In genomic region chr19:16386514-16386913, GRCm38 (mm10) we compare ENCODE assay signal across 14 mouse cellular contexts. TPM values are rescaled to one million over a fixed set of nuclear protein-coding genes. Genes with fewer than 3 reads are reported as not detected.
DNase-seq lines count a peak whose midpoint lies in the region; ATAC-seq and TF ChIP-seq lines count a peak whose summit lies in the region.
"Had no signal": no experiment of that assay in that cellular context is flagged by ENCODE, and none has a peak within 500 bp of the region (broad histone marks: within the 10 kb centered on the region; RNA-seq: fewer than 3 reads in every experiment).

No protein-coding gene starts in this region.

- no peaks in the 10 kb centered on the region for H3K27me3 ChIP-seq in lung, postnatal 0 days (replicated peaks; ENCODE audit: insufficient read depth, low read length)
- no peaks in the 10 kb centered on the region for H3K27me3 ChIP-seq in Patski
- H3K27me3 ChIP-seq: embryonic facial prominence, embryonic 13.5 days; hindbrain, embryonic 15.5 days; limb, embryonic 13.5 days had no signal

- no peaks in the 10 kb centered on the region for H3K36me3 ChIP-seq in lung, postnatal 0 days (ENCODE audit: insufficient read depth, low read length)
- H3K36me3 ChIP-seq in macrophage (ENCODE audit: inconsistent target): peaks cover 25% of the 10 kb centered on the region; the same call in 1 of the 2 replicates

- H3K9me3 ChIP-seq in lung, postnatal 0 days (ENCODE audit: low read length): no peaks in the 10 kb centered on the region
- H3K9me3 ChIP-seq: embryonic facial prominence, embryonic 13.5 days; hindbrain, embryonic 15.5 days; limb, embryonic 13.5 days had no signal

- ATAC-seq in lung, postnatal 0 days: peak; percentile 63
- ATAC-seq in Patski: peak; percentile 98
- ATAC-seq: activated CD4-positive, CD25-positive, alpha-beta regulatory T cell, adult 4 months had no signal

- in situ Hi-C loops in Patski (cut with MboI; ENCODE audit: low pct_unique_long_range_greater_than_20kb): no loop called here

- 0 out of 2 replicates have a peak, but pooled peaks have one; percentile 17 for TF ChIP-seq EP300 in lung, postnatal 0 days (IDR thresholded peaks at IDR 0.05)

- TF ChIP-seq POLR2A in lung, adult 2 months (IDR thresholded peaks at IDR 0.05; ENCODE audit: borderline replicate concordance, extremely low read depth, low read depth, low read length): no peak

- no peak for TF ChIP-seq CTCF in lung, postnatal 0 days (IDR thresholded peaks at IDR 0.05)
- TF ChIP-seq CTCF in lung, adult 2 months (IDR thresholded peaks at IDR 0.05; ENCODE audit: insufficient read depth, low read length): no peak
- no peak for TF ChIP-seq CTCF in Patski (IDR thresholded peaks at IDR 0.05)

- H3K4me1 ChIP-seq in lung, postnatal 0 days (ENCODE audit: insufficient read depth, low read depth, low read length): no peaks in the 10 kb centered on the region
- peaks cover 13% of the 10 kb centered on the region for H3K4me1 ChIP-seq in lung, adult 2 months (ENCODE audit: control insufficient read depth, insufficient read depth, low read length)
- H3K4me1 ChIP-seq: limb, embryonic 13.5 days had no signal

- H3K27ac ChIP-seq in lung, postnatal 0 days (ENCODE audit: low read length): no peak overlapping the region
- H3K27ac ChIP-seq in macrophage: peak overlapping the region; percentile 33
- H3K27ac ChIP-seq: embryonic facial prominence, embryonic 13.5 days; hindbrain, embryonic 15.5 days; kidney, postnatal 0 days; limb, embryonic 13.5 days had no signal

- peaks cover under 1% of the 10 kb centered on the region; the same call in 1 of the 2 replicates for H3K79me2 ChIP-seq in macrophage (ENCODE audit: inconsistent target)

- WGBS in lung, postnatal 0 days: 64% methylated on average over 6 of the region's 6 CpGs
- WGBS in lung, adult 2 months: 39% methylated on average over 6 of the region's 6 CpGs
- WGBS in macrophage (ENCODE audit: missing documents): 74% methylated on average over 6 of the region's 6 CpGs

- no peak overlapping the region for H3K4me3 ChIP-seq in lung, postnatal 0 days (ENCODE audit: low read depth, low read length)
- H3K4me3 ChIP-seq in lung, adult 2 months (replicated peaks; ENCODE audit: extremely low read depth, low read depth, low read length): no peak overlapping the region
- no peak overlapping the region for H3K4me3 ChIP-seq in macrophage (ENCODE audit: inconsistent target)
- H3K4me3 ChIP-seq: embryonic facial prominence, embryonic 13.5 days; hindbrain, embryonic 15.5 days; limb, embryonic 13.5 days had no signal

- CTCF ChIA-PET in Patski (lab: Charles Lee): interaction anchor here (0.9 to 2.0 kb wide), 4 partner anchors 13 to 213 kb away, joined by 3 to 9 read pairs (median 4); no protein-coding TSS in a partner anchor

- POLR2A ChIA-PET in Patski (lab: Charles Lee): no interaction called here

- H3K4me2 ChIP-seq in lung, postnatal 0 days (replicated peaks; ENCODE audit: low read depth, low read length): no peak overlapping the region
- H3K4me2 ChIP-seq: embryonic facial prominence, embryonic 13.5 days; hindbrain, embryonic 15.5 days; limb, embryonic 13.5 days had no signal

- H3K9ac ChIP-seq in lung, postnatal 0 days (replicated peaks; ENCODE audit: low read depth): no peak overlapping the region
- H3K9ac ChIP-seq: embryonic facial prominence, embryonic 13.5 days; hindbrain, embryonic 15.5 days; limb, embryonic 13.5 days had no signal

- peak; percentile 39 to 41 for DNase-seq in frontal cortex, postnatal 36 days (ENCODE audit: low spot score in 2 of 2)
- DNase-seq in frontal cortex, postnatal 25 days (ENCODE audit: low spot score in 2 of 2): no peak
- DNase-seq in lung, postnatal 0 days (ENCODE audit: low spot score): no peak
- DNase-seq in lung, adult 2 months: no peak
- DNase-seq in Patski (ENCODE audit: low read depth, low spot score): peak; percentile 82
- DNase-seq in layer of hippocampus, postnatal 10 days (ENCODE audit: low spot score in 2 of 2): no peak
- DNase-seq in urinary bladder, adult 2 months (ENCODE audit: low spot score): no peak
- DNase-seq: cerebellum, adult 9-11 months had no signal

RNA-seq across cellular contexts. Expression of gene Gna14, which starts 49.0 kb away (rescaled TPM):
- polyA plus RNA-seq in lung, postnatal 0 days (2015; fragmentation: Nextera tagmentation; extraction: Ambion mirVana): 14.9 and 15.6 TPM in 2 replicates
- 15.2 and 16.5 TPM in 2 replicates for polyA plus RNA-seq in lung, adult 2 months (2012; rRNA removed)
- polyA plus RNA-seq in Patski (2021) (0.45 TPM), macrophage (2018) (0.11 to 0.13 TPM in 2 of 3 replicates, not detected in the other)
- total RNA-seq in macrophage (2018; cell fraction: chromatin; rRNA removed): under 1 TPM in 1 of 26 experiments, not detected in 25; 0.22 TPM
- total RNA-seq in macrophage (2018; cell fraction: cytosol; rRNA removed): under 1 TPM in 10 of 26 experiments, not detected in 16; 0.03 to 0.17 (median 0.05) TPM
- under 1 TPM in 3 of 26 experiments, not detected in 23; 0.17 to 0.37 (median 0.34) TPM for total RNA-seq in macrophage (2018; cell fraction: nucleus; rRNA removed)
- 1 to 10 TPM in 1 of 2 experiments, under 1 TPM in 1; 0.59 to 1.5 TPM for total RNA-seq in layer of hippocampus, postnatal 10 days (2021)
- polyA plus RNA-seq in urinary bladder, adult 2 months (2012; rRNA removed): 3.4 and 3.7 TPM in 2 replicates

Comparison
In these comparisons a context has a peak if more than half of its experiments do, and no peak if none do; other contexts are left out.
1. DNase-seq: peak in frontal cortex, postnatal 36 days (2 of 2) and Patski (single experiment); none in frontal cortex, postnatal 25 days (0 of 2), lung, postnatal 0 days (single experiment), lung, adult 2 months (single experiment), layer of hippocampus, postnatal 10 days (0 of 2) and urinary bladder, adult 2 months (single experiment).